Mouse (Mus musculus): ENCODE measurements around the gene Ttll5.

Gene Ttll5

GRCm38 (mm10) chr12:85969571-85969970 is 145.1 kb downstream of the Ttll5 start:
- no peak for DNase-seq (ENCODE audit: low spot score)

- DNase-seq (ENCODE audit: low spot score) = no peak
Observed at GRCm38 (mm10) chr12:85970191-85970590, 145.7 kb downstream of the Ttll5 start.

GRCm38 (mm10) chr12:85970803-85971202 is 146.3 kb downstream of the Ttll5 start:
- no peak for DNase-seq (ENCODE audit: low spot score)

GRCm38 (mm10) chr12:85971655-85972054 is 147.2 kb downstream of the Ttll5 start:
- DNase-seq (ENCODE audit: low spot score) = no peak

- DNase-seq (ENCODE audit: low spot score) = no peak
Observed at GRCm38 (mm10) chr12:85973526-85973925, 149.1 kb downstream of the Ttll5 start.

- DNase-seq (ENCODE audit: low spot score) = no peak
Observed at GRCm38 (mm10) chr12:85974030-85974429, 149.6 kb downstream of the Ttll5 start.

- no peak for DNase-seq (ENCODE audit: low spot score)
Observed at GRCm38 (mm10) chr12:85979996-85980395, 155.5 kb downstream of the Ttll5 start.

- no peak for DNase-seq (ENCODE audit: low spot score)
Observed at GRCm38 (mm10) chr12:85985524-85985923, 161.1 kb downstream of the Ttll5 start.

GRCm38 (mm10) chr12:85986024-85986423 is 161.6 kb downstream of the Ttll5 start:
- DNase-seq (ENCODE audit: low spot score) = no peak

GRCm38 (mm10) chr12:85986540-85987443 is 162.3 kb downstream of the Ttll5 start:
- DNase-seq (ENCODE audit: low spot score) = no peak

GRCm38 (mm10) chr12:85987444-85987889 is 163.0 kb downstream of the Ttll5 start:
- DNase-seq (ENCODE audit: low spot score) = no peak

- DNase-seq (ENCODE audit: low spot score) = no peak
Observed at GRCm38 (mm10) chr12:85988121-85988520, 163.7 kb downstream of the Ttll5 start.

GRCm38 (mm10) chr12:85988818-85989377 is 164.4 kb downstream of the Ttll5 start:
- no peak for DNase-seq (ENCODE audit: low spot score)

- DNase-seq (ENCODE audit: low spot score) = no peak
Observed at GRCm38 (mm10) chr12:85992013-85992837, 167.8 kb downstream of the Ttll5 start.

GRCm38 (mm10) chr12:85992838-85993234 is 168.4 kb downstream of the Ttll5 start:
- DNase-seq (ENCODE audit: low spot score) = no peak

- DNase-seq (ENCODE audit: low spot score) = no peak
Observed at GRCm38 (mm10) chr12:85993790-85994360, 169.4 kb downstream of the Ttll5 start.

- peak; percentile 20 for DNase-seq (ENCODE audit: low spot score)
Observed at GRCm38 (mm10) chr12:86000641-86001073, 176.2 kb downstream of the Ttll5 start.

GRCm38 (mm10) chr12:86001120-86001655 is 176.7 kb downstream of the Ttll5 start:
- peak; percentile 8 for DNase-seq (ENCODE audit: low spot score)

GRCm38 (mm10) chr12:86004627-86005026 is 180.2 kb downstream of the Ttll5 start:
- no peak for DNase-seq (ENCODE audit: low spot score)

GRCm38 (mm10) chr12:86007377-86007776 is 182.9 kb downstream of the Ttll5 start:
- DNase-seq (ENCODE audit: low spot score) = no peak

- DNase-seq (ENCODE audit: low spot score) = no peak
Observed at GRCm38 (mm10) chr12:86010656-86011055, 186.2 kb downstream of the Ttll5 start.

GRCm38 (mm10) chr12:86012195-86012594 is 187.7 kb downstream of the Ttll5 start:
- DNase-seq (ENCODE audit: low spot score) = no peak

All from ovary, postnatal 10 days (tissue).